Mouse (Mus musculus): ENCODE measurements around the gene Olfr94. TPM values are rescaled to one million over a fixed set of nuclear protein-coding genes. Genes with fewer than 3 reads are reported as not detected.
"Not testable (repeated sequence)": the region's sequence is repeated elsewhere in the genome, so short reads cannot be mapped to it uniquely, and the experiment has no call there.

Olfr94 gene
- polyA plus RNA-seq (2015; fragmentation: Nextera tagmentation; extraction: Ambion mirVana) = not detected in 2 replicates

GRCm38 (mm10) chr17:37200894-37201293 is at the start of gene Olfr94:
TSS of gene Olfr94 (minus strand) at chr17:37200994.
- no peaks in the 10 kb centered on the region for H3K36me3 ChIP-seq
- H3K9ac ChIP-seq = no peak within 1 kb of the TSS
- peaks cover 32% of the 10 kb centered on the region for H3K27me3 ChIP-seq
- no peak within 1 kb of the TSS for H3K4me3 ChIP-seq (replicated peaks)
- 59% methylated on average over 2 of the region's 2 CpGs for whole genome bisulfite sequencing (ENCODE audit: insufficient replicate concordance)
- H3K27ac ChIP-seq = no peak within 1 kb of the TSS
- H3K9me3 ChIP-seq (replicated peaks) = no peaks in the 10 kb centered on the region
- no peak within 1 kb of the TSS for H3K4me2 ChIP-seq
- ATAC-seq (ENCODE audit: low read depth) (no peak), DNase-seq (no peak)
- H3K4me1 ChIP-seq (replicated peaks) = no peaks in the 10 kb centered on the region

GRCm38 (mm10) chr17:37250544-37250943 is 49.8 kb upstream of the Olfr94 start:
- DNase-seq = no peak
- no peak overlapping the region for H3K9ac ChIP-seq
- 8% methylated on average over 1 of the region's 1 CpGs for WGBS (ENCODE audit: insufficient replicate concordance)

GRCm38 (mm10) chr17:37249460-37249859 is 48.7 kb upstream of the Olfr94 start:
- Histone ChIP-seq H3K4me2 (no peak overlapping the region), H3K36me3 (no peaks in the 10 kb centered on the region), H3K27me3 (no peaks in the 10 kb centered on the region), H3K9me3 (replicated peaks) (no peaks in the 10 kb centered on the region), H3K4me1 (replicated peaks) (no peaks in the 10 kb centered on the region), H3K27ac (no peak overlapping the region), H3K9ac (no peak overlapping the region), H3K4me3 (replicated peaks) (no peak overlapping the region)
- ATAC-seq (ENCODE audit: low read depth) = no peak
- no peak for DNase-seq

More at GRCm38 (mm10) chr17:37250544-37250943, 49.8 kb upstream of the Olfr94 start:
- H3K4me3 ChIP-seq (replicated peaks) = no peak overlapping the region
- H3K4me1 ChIP-seq (replicated peaks) = no peaks in the 10 kb centered on the region
- H3K27me3 ChIP-seq = no peaks in the 10 kb centered on the region
- H3K4me2 ChIP-seq = no peak overlapping the region
- ATAC-seq (ENCODE audit: low read depth) = no peak
- H3K9me3 ChIP-seq (replicated peaks) = no peaks in the 10 kb centered on the region
- H3K36me3 ChIP-seq = no peaks in the 10 kb centered on the region
- H3K27ac ChIP-seq = no peak overlapping the region

- ATAC-seq (ENCODE audit: low read depth) (no peak), DNase-seq (no peak)
- Histone ChIP-seq H3K4me3 (replicated peaks) (no peak overlapping the region), H3K27ac (no peak overlapping the region), H3K36me3 (no peaks in the 10 kb centered on the region), H3K4me1 (replicated peaks) (no peaks in the 10 kb centered on the region), H3K9ac (no peak overlapping the region), H3K4me2 (no peak overlapping the region), H3K27me3 (no peaks in the 10 kb centered on the region), H3K9me3 (replicated peaks) (no peaks in the 10 kb centered on the region)
- WGBS (ENCODE audit: insufficient replicate concordance) = 28% methylated on average over 5 of the region's 5 CpGs
Measured at GRCm38 (mm10) chr17:37246715-37247114, 45.9 kb upstream of the Olfr94 start.

GRCm38 (mm10) chr17:37242198-37242597 is 41.4 kb upstream of the Olfr94 start:
- H3K36me3 ChIP-seq = no peaks in the 10 kb centered on the region
- no peak for DNase-seq
- ATAC-seq (ENCODE audit: low read depth) = peak; percentile 58; the same call in 1 of the 2 replicates
- H3K9ac ChIP-seq = no peak overlapping the region
- no peaks in the 10 kb centered on the region for H3K4me1 ChIP-seq (replicated peaks)
- no peaks in the 10 kb centered on the region for H3K9me3 ChIP-seq (replicated peaks)
- H3K4me3 ChIP-seq (replicated peaks) = no peak overlapping the region
- no peak overlapping the region for H3K4me2 ChIP-seq
- no peaks in the 10 kb centered on the region for H3K27me3 ChIP-seq
- WGBS (ENCODE audit: insufficient replicate concordance) = 29% methylated on average over 3 of the region's 3 CpGs
- no peak overlapping the region for H3K27ac ChIP-seq

GRCm38 (mm10) chr17:37237230-37237629 is 36.4 kb upstream of the Olfr94 start, which contains the start of gene Olfr97:
TSS of gene Olfr97 (minus strand) at chr17:37237330.
- H3K4me3 ChIP-seq (replicated peaks); DNase-seq; H3K9ac ChIP-seq; H3K27me3 ChIP-seq; H3K27ac ChIP-seq; ATAC-seq (ENCODE audit: low read depth); H3K4me2 ChIP-seq; H3K36me3 ChIP-seq; H3K9me3 ChIP-seq (replicated peaks); H3K4me1 ChIP-seq (replicated peaks): not testable (repeated sequence)
- 66% methylated on average over 2 of the region's 2 CpGs for WGBS (ENCODE audit: insufficient replicate concordance)

- Histone ChIP-seq H3K4me1 (replicated peaks) (no peaks in the 10 kb centered on the region), H3K36me3 (no peaks in the 10 kb centered on the region), H3K4me2 (no peak overlapping the region), H3K4me3 (replicated peaks) (no peak overlapping the region), H3K27me3 (no peaks in the 10 kb centered on the region), H3K27ac (no peak overlapping the region), H3K9ac (no peak overlapping the region), H3K9me3 (replicated peaks) (0 out of 2 replicates have a peak, but pooled peaks cover 2% of the 10 kb centered on the region)
- DNase-seq = no peak
- no peak for ATAC-seq (ENCODE audit: low read depth)
- WGBS (ENCODE audit: insufficient replicate concordance) = 6% methylated on average over 1 of the region's 1 CpGs
Measured at GRCm38 (mm10) chr17:37221879-37222278, 21.1 kb upstream of the Olfr94 start.

- Histone ChIP-seq H3K4me2 (no peak within 1 kb of the TSS), H3K27ac (no peak within 1 kb of the TSS), H3K4me3 (replicated peaks) (no peak within 1 kb of the TSS), H3K4me1 (replicated peaks) (no peaks in the 10 kb centered on the region), H3K27me3 (no peaks in the 10 kb centered on the region), H3K36me3 (no peaks in the 10 kb centered on the region), H3K9me3 (replicated peaks) (0 out of 2 replicates have a peak, but pooled peaks cover 2% of the 10 kb centered on the region), H3K9ac (no peak within 1 kb of the TSS)
- DNase-seq = no peak
- WGBS (ENCODE audit: insufficient replicate concordance) = 37% methylated on average over 4 of the region's 4 CpGs
- ATAC-seq (ENCODE audit: low read depth) = no peak
Measured at GRCm38 (mm10) chr17:37219846-37220245, 19.1 kb upstream of the Olfr94 start, which contains the start of gene Olfr96. TSS of gene Olfr96 (plus strand) at chr17:37220146.

GRCm38 (mm10) chr17:37218486-37218885 is 17.7 kb upstream of the Olfr94 start:
- Histone ChIP-seq H3K9me3 (replicated peaks) (0 out of 2 replicates have a peak, but pooled peaks cover 2% of the 10 kb centered on the region), H3K4me2 (no peak overlapping the region), H3K9ac (no peak overlapping the region), H3K4me3 (replicated peaks) (no peak overlapping the region), H3K36me3 (no peaks in the 10 kb centered on the region), H3K27me3 (no peaks in the 10 kb centered on the region), H3K27ac (no peak overlapping the region), H3K4me1 (replicated peaks) (no peaks in the 10 kb centered on the region)
- ATAC-seq (ENCODE audit: low read depth) = no peak
- 50% methylated on average over 3 of the region's 3 CpGs for WGBS (ENCODE audit: insufficient replicate concordance)
- DNase-seq = no peak

GRCm38 (mm10) chr17:37213018-37213417 is 12.2 kb upstream of the Olfr94 start, which contains the start of gene Olfr95:
TSS of gene Olfr95 (minus strand) at chr17:37213118.
- ATAC-seq (ENCODE audit: low read depth) (no peak), DNase-seq (no peak)
- Histone ChIP-seq H3K27me3 (peaks cover 17% of the 10 kb centered on the region), H3K9me3 (replicated peaks) (no peaks in the 10 kb centered on the region), H3K9ac (no peak within 1 kb of the TSS), H3K4me3 (replicated peaks) (no peak within 1 kb of the TSS), H3K4me2 (no peak within 1 kb of the TSS), H3K4me1 (replicated peaks) (no peaks in the 10 kb centered on the region), H3K36me3 (no peaks in the 10 kb centered on the region), H3K27ac (no peak within 1 kb of the TSS)
- WGBS (ENCODE audit: insufficient replicate concordance) = 46% methylated on average over 3 of the region's 3 CpGs

- ATAC-seq (ENCODE audit: low read depth) = no peak
- no peak overlapping the region for H3K4me2 ChIP-seq
- no peak overlapping the region for H3K9ac ChIP-seq
- no peak overlapping the region for H3K27ac ChIP-seq
- H3K27me3 ChIP-seq = peaks cover 17% of the 10 kb centered on the region
- H3K36me3 ChIP-seq = no peaks in the 10 kb centered on the region
- no peaks in the 10 kb centered on the region for H3K9me3 ChIP-seq (replicated peaks)
- H3K4me3 ChIP-seq (replicated peaks) = no peak overlapping the region
- 13% methylated on average over 40 of the region's 40 CpGs for WGBS (ENCODE audit: insufficient replicate concordance)
- no peak for DNase-seq
- no peaks in the 10 kb centered on the region for H3K4me1 ChIP-seq (replicated peaks)
Measured at GRCm38 (mm10) chr17:37210884-37211768, 10.3 kb upstream of the Olfr94 start.

GRCm38 (mm10) chr17:37203917-37204236 is 3.1 kb upstream of the Olfr94 start:
- Histone ChIP-seq H3K4me2 (no peak overlapping the region), H3K27me3 (0 out of 2 replicates have a peak, but pooled peaks cover 3% of the 10 kb centered on the region), H3K4me1 (replicated peaks) (no peaks in the 10 kb centered on the region), H3K4me3 (replicated peaks) (no peak overlapping the region), H3K36me3 (no peaks in the 10 kb centered on the region), H3K27ac (no peak overlapping the region), H3K9ac (no peak overlapping the region), H3K9me3 (replicated peaks) (no peaks in the 10 kb centered on the region)
- no peak for ATAC-seq (ENCODE audit: low read depth)
- no peak for DNase-seq
- 25% methylated on average over 3 of the region's 3 CpGs for WGBS (ENCODE audit: insufficient replicate concordance)
